Mouse (Mus musculus) regulatory T cell (primary cell): ENCODE data around the gene Pccb.

Experiments
- in situ Hi-C: fragments of 300-600 bp; cut with MboI, MseI; formaldehyde crosslinking; loops from one replicate; pipeline ENCODE4 v1.15.1; 2025; ENCODE audit warnings: high pct_unique_total_duplicates

Pccb gene

DNA sequence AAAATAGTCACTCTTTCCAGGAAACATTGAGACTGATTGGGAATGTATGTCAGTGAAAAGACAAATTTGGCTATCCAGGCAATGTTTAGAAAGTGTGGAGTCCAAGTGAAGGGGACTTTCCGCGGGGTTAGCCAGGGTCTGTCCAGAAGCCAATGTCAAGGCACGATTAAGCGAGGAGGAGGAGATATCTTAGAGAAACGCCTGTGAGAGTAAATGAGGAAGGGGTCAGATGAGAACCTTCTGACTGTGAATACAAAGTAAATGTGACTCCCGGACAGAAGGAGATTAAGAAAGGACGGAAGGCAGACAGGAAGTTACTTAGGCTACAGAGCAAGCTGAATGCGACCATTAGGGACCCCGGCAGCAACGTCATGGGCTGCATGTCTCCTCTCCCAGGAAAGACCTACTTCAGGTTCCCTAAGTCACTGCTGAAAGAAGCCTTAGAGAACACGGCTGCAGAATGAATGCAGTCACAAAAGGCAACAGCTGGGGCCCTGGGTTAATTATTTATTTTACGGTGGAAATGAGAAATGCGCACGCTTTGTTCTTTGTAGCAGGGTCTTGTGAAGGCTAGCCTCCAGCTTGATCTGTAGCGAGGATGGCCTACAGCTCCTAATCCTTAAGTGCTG is 11.1 kb upstream of the Pccb start:
- in situ Hi-C loops, result no loop called here

DNA sequence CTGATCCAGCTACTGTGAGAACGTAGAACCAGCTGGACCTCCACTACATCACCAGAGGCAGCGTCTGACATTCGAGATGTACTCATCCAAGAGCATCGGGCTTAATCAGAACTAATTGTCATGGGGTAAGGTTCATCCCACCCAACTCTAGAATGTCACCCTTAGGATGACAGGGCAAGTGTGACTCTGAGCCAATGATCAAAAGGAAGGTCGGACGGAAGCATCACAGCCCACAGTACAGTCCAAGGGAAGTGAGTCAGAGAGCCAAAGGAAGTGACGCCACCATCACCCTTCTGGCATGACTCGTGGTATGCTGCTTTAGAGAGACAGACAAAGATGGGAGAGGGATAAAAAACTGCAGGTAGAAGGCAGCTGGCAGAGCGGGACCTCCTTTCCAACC is 7.6 kb upstream of the Pccb start:
- in situ Hi-C loops, result no loop called here

DNA sequence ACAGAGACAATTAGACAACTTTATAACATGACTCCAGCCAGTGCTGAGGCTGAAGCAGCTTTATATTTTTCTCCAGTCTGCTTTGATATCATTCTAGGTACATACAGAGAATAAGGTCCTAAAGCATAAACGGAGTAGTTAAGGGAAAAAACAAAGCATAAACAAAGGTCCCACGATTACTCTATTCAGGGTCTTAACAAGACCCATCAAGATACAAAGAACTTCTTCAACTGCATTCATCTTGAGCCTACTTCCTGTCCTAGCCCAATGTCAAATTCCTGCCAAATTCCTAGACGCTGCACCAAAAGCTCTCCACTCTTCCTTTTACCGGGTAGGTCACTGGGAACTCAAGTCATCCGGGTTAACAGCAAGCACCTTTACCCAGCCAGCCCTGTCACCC is 6.8 kb upstream of the Pccb start:
- in situ Hi-C loops, result no loop called here

DNA sequence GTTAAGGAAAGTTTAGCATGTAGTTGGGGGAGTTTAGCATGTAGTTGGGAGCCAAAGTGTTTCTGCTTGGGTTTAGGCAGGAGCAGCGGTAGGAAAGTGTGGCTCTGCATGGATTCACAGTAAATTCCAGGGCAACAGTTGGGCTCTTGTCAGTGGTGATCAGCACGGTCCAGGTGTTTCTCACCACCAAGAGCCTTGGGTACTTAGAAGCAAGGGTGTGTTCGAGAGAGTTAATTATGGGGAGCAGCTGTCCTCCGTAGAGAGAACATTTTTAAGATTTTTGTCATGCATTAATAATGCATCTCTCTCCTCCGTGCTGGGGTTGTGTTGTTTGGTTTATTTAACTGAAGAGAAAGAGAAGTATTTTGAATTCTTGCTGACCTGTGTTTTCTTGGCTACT is 3.9 kb upstream of the Pccb start:
- in situ Hi-C loops, result no loop called here

DNA sequence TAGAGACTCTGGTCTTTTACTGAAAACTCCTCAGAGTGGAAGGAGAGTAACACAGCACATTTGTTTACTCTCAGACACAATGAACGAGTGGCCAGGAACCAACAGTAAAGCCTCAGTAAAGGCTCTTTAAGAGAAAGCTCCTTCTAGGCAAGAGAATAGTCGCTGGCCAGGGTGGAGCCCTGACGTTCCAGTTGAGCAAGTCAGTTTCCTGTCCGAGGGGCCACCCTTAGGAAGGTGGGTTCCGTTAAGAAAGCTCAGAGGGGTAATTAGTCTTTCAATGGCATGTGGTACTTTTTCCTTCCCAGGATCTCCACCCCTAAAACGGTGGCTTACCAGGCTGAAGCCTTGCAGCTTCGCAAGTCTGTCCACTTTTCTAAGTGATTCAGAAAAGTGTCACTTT is 2.7 kb upstream of the Pccb start:
- in situ Hi-C loops, result no loop called here

DNA sequence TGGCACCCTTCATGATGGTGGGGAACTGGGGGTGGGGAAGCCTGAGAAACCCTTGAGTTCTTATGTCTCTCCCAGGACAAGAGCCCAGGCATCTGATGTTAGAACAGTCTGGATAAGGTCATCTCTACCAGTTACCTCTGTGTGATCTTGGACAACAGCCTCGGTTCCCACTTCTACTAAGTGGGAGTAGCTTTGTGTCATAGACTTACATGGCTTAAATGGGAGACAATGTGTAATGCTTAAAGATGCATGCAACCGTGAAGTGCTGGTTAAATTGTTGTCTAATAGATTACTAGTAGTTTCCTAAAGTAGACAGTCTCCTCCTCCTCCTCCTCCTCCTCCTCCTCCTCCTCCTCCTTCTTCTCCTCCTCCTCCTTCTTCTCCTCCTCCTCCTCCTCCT is 2.2 kb upstream of the Pccb start:
- in situ Hi-C loops, result no loop called here

DNA sequence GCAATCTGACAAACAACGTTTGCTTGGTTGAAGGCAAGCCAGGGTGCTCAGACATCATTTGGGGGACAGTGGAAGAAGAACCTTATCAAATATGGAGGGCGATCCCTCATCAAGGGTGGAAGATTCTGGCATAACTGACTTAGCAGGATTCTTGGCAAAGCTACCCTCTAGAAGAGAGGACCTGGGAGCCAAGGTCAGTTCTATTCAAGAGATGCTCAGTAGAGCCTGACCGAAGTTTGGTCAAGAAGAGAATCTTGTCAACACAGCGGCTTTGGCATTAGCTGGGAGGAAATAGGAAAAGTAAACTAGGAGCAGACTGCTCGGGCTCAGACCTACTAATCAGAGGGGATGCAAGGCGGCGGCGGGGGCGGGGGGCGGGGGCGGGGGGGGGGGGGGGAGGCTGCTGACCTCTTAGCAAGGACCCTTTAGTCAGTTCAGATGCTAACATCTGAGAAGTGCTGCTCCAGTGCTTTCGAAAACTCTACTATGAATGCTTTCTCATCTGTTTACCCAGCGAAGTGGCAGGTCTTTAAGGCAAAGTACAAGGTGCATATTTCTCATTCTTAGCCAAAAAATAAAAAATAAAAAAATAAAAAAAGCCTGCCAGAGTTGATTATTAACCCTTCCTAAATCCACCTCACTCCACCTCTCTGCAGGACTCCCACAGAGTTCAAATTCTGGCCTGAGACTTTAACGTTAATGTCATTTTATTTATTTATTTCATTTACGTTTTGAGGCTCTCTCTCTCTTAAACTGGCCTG is 1.3 kb upstream of the Pccb start:
- in situ Hi-C loops, result no loop called here

DNA sequence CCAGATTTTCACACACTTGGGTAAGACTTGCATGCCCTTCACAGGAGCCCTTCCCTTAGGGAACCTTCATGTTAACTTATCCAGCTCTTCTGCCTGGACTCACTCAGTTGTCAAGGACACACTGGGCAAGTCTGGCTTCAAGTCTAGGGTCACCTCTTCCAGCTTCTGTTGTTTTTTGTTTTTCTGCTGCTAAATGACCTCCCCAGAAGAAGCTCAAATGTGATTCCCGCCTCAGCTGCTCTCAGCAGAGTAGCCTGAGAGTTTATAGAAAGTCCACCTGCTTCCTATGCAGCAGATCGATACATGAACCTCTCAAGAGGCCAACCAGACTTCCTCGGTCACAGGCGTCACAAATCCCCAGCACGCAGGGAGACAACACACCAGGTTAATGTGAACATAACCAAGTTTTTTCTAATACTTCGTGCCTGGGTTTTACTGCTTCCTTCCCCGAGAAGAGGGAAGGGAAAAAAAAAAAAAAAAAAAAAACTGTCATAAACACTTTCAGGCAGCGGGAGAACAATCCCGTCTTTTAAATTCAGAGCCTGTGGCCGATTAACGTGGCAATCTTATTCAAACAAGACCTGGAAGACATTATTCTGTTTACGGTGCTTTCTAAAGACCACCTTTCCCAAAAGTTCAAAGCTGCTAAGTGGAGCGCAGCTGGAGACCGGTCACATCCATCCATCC is 794 bp downstream of the Pccb start:
- in situ Hi-C loops, result no loop called here

DNA sequence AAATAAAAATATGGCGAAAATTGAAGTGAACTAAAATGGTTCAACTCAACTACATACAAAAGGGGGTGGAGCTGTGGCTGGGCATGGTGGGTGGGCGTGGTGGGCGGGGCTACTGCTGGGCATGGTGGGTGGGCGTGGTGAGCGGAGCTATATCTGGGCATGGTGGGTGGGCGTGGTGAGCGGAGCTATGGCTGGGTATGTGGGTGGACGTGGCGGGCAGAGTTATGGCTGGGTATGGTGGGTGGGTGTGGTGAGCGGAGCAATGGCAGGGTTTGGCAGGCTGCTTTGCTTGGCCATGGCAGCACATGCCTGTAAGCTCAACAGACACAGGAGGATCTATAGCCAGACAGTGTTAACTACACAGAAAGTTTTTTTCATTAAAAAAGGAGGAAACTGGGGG is 15.9 kb downstream of the Pccb start:
- in situ Hi-C loops, result no loop called here

DNA sequence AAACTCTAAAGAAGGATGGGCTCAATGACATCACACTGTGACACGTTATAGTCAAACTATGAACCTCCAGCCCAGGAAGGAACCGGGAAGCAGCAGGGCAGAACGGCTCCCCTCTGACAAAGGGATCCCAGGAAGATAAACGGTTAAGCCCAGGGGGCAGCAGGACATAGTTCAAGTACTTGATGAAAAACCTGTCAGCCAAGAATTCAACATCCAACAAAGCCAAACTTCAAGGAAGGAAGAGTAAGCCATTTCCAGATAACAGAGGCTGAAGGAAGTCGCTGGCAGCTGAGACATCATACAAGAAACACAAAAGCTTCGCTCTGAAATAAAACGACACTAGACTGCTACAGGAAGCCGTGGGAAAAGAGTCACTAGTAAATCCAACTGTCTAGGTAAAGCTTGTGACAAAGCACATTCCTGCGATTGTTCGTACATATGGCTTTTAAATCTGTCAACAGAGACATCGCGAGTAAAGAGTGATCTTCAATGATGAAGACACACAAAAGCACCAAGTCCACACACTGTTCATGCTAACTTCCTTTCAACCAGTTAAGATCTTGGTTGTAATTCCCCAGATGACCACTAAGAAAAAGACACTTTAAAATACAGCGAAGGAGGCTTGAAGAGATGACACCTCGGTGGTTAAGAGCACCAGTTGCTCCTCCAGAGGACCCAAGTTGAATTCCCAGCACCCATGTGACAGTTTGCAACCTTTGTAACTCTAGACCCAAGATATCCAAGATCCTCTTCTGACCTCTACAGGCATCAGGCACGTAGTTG is 16.8 kb downstream of the Pccb start:
- in situ Hi-C loops, result no loop called here

DNA sequence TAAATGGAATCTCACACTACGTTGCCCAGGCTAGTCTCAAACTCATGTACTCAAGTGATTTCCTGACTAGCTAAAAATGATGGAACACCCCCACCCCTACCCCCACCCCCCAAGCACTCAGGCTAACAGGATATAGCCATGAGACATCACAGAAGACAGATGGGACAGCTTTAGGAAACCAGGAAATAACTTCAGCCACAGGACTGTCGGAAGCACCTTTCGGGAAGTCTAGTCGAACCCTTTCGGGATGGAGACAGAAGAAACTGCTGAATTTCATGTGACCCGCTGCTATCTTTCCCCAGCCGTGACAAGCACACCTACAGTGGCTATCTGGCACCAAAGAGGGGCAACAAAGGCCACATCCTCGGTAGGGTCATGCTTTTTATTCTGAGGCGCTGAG is 19.4 kb downstream of the Pccb start:
- in situ Hi-C loops, result no loop called here

DNA sequence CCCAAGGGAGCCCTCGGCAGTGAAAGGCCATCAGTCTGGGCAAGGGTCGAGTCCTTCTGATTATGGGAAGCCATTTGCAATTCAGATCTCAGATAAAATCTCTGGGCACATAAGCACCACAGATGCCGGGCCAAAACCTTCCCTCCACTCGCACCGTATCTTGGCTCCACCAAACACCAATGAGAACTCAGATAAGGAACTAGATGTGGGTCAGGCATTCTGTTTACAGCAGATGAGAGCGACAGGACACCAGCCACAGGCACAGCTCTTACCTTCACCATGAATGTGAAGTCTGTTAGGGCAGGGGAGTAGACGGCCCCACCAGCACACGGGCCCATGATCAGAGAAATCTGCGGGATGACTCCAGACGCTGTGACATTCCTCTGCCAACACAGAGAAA is 22.3 kb downstream of the Pccb start:
- in situ Hi-C loops, result no loop called here

DNA sequence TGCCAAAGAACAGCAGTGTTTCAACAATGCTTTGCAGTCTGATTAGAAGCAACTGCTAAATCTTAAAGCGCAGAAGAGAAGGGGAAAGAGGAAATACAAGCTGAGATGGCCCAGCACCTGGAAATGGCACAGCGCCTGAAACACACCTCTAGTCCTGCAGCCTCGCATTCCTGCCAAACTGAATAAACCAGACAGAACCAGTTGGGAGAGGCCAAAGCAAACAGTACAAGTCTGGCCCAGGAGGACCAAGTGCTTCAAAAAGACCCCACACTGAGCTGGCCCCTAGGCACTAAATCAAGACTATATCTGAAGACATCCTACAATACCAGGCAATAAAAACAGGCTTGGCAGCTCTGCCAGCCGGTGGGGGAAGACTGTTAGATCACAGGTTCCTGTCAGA is 28.8 kb downstream of the Pccb start:
- in situ Hi-C loops, result loop anchor here (5.0 kb wide), 1 partner anchor 151 kb away; no protein-coding TSS in a partner anchor

DNA sequence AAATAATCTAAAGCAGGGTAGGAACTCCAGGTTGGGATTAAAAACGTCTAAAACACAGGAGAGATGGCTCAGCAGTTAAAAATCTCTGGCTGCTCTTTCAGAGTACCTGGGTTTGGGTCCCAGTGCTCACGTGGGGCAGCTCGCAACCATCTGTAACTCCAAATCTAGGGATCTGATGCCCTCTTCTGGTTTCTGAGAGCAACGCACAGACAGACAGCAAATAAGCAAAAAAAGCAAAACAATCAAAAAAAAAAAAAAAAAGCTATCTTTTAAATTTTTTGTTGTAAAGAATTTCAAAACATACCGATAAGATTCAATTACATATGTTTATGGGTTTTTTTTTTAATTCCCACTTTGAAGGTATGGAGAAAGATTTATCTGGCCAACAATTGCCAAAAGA is 31.4 kb downstream of the Pccb start:
- in situ Hi-C loops, result no loop called here

DNA sequence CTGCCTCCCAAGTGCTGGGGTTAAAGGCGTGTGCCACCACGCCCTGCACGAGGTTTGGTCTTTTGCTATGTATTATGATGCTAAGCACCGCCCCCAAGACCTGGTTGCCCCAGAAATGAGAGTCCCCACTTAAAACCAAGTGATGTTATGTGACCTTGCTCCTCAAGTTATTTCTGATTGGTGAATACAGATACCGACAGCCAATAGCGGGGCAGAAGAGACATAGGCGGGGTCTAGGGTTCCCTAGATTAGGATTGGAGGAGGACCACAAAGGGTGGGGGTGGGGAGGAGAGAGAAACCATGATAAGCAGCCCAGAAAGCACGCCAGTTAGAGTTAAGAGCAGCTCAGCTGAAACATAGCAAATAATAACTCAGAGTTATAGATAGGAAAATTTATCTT is 31.9 kb downstream of the Pccb start:
- in situ Hi-C loops, result no loop called here

DNA sequence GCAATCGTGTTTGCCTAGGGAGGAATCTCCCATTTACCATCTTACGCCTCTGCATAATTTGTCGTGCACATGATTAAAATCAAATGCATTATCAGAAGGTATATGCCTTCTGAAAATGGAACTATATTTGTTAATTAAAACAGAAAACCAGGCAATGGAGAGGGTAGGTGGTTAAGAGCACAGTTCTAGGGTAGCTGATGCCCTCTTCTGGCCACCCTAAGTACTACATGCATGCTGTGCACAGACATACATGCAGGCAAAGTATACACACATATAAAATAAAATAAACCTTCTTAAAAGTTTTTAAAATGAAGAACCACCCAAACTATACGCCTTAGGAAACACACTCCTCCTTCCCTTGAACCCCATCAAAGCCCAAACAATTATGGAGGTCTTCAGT is 32.6 kb downstream of the Pccb start:
- in situ Hi-C loops, result no loop called here

DNA sequence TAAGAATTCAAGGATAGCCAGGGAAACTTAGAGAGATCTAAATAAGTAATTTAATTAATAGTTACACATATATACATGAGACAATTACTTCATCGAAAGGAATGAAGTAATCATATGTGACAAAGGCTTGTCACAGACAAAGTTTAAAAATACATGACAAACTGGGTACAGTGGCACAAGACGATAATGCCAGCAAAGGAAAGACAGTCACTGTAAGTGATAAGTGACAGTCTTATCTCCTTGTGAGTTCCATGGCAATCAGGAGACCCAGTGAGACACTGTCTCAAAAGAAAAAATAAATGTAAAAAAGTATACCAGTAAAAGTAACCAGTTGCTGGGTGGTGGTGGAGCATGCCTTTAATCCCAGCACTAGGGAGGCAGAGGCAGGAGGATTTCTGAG is 37.6 kb downstream of the Pccb start:
- in situ Hi-C loops, result no loop called here

DNA sequence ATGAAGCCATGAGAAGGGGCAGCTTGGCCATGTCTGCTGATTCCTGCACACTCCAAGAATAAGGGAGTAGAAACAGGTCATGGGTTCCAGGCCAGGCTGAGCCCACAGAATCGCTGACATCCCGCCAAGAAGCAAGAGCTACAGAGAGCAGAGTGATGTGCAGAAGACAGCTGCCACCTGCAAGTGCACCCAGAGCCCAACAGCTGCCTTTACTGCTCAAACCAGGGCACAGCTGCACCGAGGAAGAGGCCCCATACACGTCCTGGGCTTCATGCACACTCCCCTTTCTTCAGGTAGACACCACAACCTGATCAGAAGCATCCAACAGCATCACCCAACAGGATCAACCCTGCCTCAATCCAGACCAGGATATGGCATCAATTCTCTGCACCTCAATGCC is 40.8 kb downstream of the Pccb start:
- in situ Hi-C loops, result no loop called here

DNA sequence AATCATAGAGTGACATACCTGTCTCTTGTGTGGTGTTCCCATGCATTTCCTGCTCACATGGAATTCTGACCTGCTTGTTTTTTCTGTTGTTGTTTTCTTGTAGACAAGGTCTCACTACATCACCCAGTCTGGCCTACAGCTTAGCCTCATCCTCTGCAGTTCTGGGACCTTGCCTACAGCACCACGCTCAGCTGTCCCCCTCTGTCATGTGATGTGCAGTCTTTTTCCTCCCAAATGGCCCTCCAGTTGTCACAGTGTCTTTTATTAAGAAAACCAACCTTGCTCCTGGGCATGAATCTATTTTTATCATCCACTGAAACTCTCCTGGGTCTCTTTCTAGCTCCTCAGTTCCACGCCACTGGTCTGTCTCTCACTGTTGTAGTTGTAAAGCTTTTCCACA is 42.5 kb downstream of the Pccb start:
- in situ Hi-C loops, result no loop called here

DNA sequence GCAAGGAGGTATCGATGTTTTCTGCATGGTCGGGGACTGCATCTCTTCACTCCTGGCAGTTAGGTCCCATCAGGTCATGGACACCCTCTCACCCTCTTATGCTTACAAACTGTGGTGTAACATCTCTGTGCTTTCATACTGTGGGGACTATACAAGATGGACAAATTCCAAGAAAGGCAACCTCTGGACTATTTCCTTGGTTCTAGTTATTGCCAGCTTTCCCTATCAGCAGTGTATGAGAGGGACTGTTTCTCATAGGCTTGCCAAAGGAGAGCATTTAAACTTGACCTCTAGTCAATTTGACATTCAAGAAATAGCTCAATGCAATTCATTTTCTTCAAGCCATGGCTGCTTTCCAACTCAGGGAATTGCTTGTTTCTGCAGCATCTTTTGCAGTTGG is 43.4 kb downstream of the Pccb start:
- in situ Hi-C loops, result no loop called here

DNA sequence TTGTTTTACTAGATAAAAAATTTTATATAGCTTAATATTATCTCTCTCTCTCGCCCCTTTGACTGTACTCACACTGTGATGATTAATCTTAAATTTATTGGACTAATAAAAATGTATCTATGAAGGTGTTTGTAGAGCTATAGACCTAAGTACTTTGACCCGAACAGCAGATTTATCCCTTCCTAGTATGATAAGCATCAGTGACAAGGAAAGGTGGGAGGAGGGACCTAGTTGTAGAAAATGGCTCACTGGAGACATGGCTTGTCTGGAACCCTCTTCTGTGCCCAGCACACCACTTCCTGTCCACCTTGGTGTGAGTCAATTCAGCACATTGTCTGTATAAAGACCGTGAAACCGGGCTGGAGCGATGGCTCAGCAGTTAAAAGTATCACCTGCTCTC is 44.1 kb downstream of the Pccb start:
- in situ Hi-C loops, result no loop called here

DNA sequence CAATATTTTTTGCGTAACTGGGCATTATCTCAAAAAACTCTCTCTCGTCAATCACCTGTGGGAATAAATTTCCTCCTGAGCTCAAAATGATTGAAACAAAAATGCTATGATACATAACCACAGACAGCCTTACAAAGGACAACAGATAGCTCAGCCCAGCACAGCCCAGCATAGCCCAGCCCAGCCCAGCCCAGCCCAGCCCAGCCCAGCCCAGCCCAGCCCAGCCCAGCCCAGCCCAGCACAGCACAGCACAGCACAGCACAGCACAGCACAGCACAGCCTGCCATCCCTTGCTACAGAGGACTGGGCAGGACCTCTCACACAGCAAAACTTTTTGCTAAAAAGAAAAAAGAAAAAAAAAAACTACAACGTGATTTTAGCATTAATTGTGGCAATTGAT is 46.8 kb downstream of the Pccb start:
- in situ Hi-C loops, result no loop called here
